9 mouse cellular contexts compared by ENCODE assay signal in the genomic region with DNA sequence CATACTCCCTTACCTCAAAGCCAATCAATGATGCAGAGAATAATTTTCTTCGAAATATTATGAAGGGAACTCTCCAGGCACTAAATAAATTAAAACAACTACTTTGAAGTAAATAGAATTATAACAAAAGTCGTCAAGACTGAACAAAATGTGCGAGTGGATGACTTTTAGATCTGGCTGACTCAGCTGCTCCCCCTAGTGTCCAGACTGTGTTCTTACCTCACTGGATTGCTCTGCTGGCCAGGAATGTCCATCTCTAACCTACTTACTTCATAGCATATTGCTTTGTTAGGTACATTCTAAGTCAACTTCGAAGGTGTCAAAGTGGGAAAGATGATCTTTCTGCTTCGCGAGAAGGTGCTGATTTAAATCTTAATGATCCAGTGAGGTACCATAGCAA.
DNase-seq lines count a peak whose midpoint lies in the region; ATAC-seq and TF ChIP-seq lines count a peak whose summit lies in the region.
"Had no signal": no experiment of that assay in that cellular context is flagged by ENCODE, and none has a peak within 500 bp of the region (broad histone marks: within the 10 kb centered on the region; RNA-seq: fewer than 3 reads in every experiment).

No protein-coding gene starts in this region.

- no peak overlapping the region for H3K9ac ChIP-seq in hindbrain, embryonic 11.5 days (ENCODE audit: low read depth, low read length)
- no peak overlapping the region for H3K9ac ChIP-seq in stomach, postnatal 0 days (ENCODE audit: low read length)
- H3K9ac ChIP-seq: embryonic facial prominence, embryonic 13.5 days had no signal

- TF ChIP-seq CTCF in stomach, postnatal 0 days (IDR thresholded peaks at IDR 0.05; ENCODE audit: low read depth) = peak; percentile 93

- DNase-seq in ovary, postnatal 14 days (ENCODE audit: low spot score) = peak; percentile 47
- no peak for DNase-seq in ovary, postnatal 10 days (ENCODE audit: low spot score)
- DNase-seq in adrenal gland, postnatal 14 days = peak; percentile 78
- peak; percentile 75 for DNase-seq in embryo, embryonic 11 days
- peak; percentile 78 for DNase-seq in hindbrain, embryonic 11.5 days (ENCODE audit: low spot score)
- peak; percentile 32 to 56 for DNase-seq in layer of hippocampus, postnatal 36 days
- peak; percentile 76 for DNase-seq in mesoderm, embryonic 11.5 days (ENCODE audit: low read depth, low spot score)
- DNase-seq in stomach, postnatal 0 days (ENCODE audit: low spot score) = peak; percentile 65

- no peaks in the 10 kb centered on the region for H3K36me3 ChIP-seq in hindbrain, embryonic 11.5 days (ENCODE audit: control insufficient read depth, insufficient read depth, low read length)
- H3K36me3 ChIP-seq in stomach, postnatal 0 days (ENCODE audit: control insufficient read depth, insufficient read depth, low read length) = no peaks in the 10 kb centered on the region
- H3K36me3 ChIP-seq: embryonic facial prominence, embryonic 13.5 days had no signal

- no peak overlapping the region for H3K4me2 ChIP-seq in hindbrain, embryonic 11.5 days (replicated peaks; ENCODE audit: low read depth, low read length)
- H3K4me2 ChIP-seq in stomach, postnatal 0 days (replicated peaks; ENCODE audit: low read depth) = no peak overlapping the region
- H3K4me2 ChIP-seq: embryonic facial prominence, embryonic 13.5 days had no signal

- H3K27ac ChIP-seq in hindbrain, embryonic 11.5 days (ENCODE audit: low read depth, low read length) = no peak overlapping the region
- no peak overlapping the region for H3K27ac ChIP-seq in stomach, postnatal 0 days (replicated peaks)
- H3K27ac ChIP-seq: embryonic facial prominence, embryonic 13.5 days had no signal

- no peak for ATAC-seq in hindbrain, embryonic 11.5 days (ENCODE audit: low FRiP score)
- ATAC-seq in stomach, postnatal 0 days (ENCODE audit: low FRiP score, low TSS enrichment) = no peak

- no peaks in the 10 kb centered on the region for H3K9me3 ChIP-seq in hindbrain, embryonic 11.5 days (ENCODE audit: control insufficient read depth, low read length)
- H3K9me3 ChIP-seq in stomach, postnatal 0 days (ENCODE audit: control insufficient read depth, low read length) = no peaks in the 10 kb centered on the region
- H3K9me3 ChIP-seq: embryonic facial prominence, embryonic 13.5 days had no signal

- no peak overlapping the region for H3K4me3 ChIP-seq in hindbrain, embryonic 11.5 days (ENCODE audit: low read depth, low read length)
- H3K4me3 ChIP-seq in stomach, postnatal 0 days (ENCODE audit: low read depth, low read length) = no peak overlapping the region
- H3K4me3 ChIP-seq: embryonic facial prominence, embryonic 13.5 days had no signal

- TF ChIP-seq EP300 in stomach, postnatal 0 days (optimal IDR thresholded peaks at IDR 0.05) = no peak

- H3K27me3 ChIP-seq in hindbrain, embryonic 11.5 days (ENCODE audit: control insufficient read depth, insufficient read depth, low read length) = no peaks in the 10 kb centered on the region
- H3K27me3 ChIP-seq in stomach, postnatal 0 days (ENCODE audit: control insufficient read depth, insufficient read depth, low read length) = no peaks in the 10 kb centered on the region
- H3K27me3 ChIP-seq: embryonic facial prominence, embryonic 13.5 days had no signal

- 15% methylated on average over 6 of the region's 6 CpGs for WGBS in hindbrain, embryonic 11.5 days
- WGBS in stomach, postnatal 0 days = 10% methylated on average over 6 of the region's 6 CpGs

- H3K4me1 ChIP-seq in hindbrain, embryonic 11.5 days (replicated peaks; ENCODE audit: control insufficient read depth, insufficient read depth, low read length) = no peaks in the 10 kb centered on the region
- H3K4me1 ChIP-seq in stomach, postnatal 0 days (replicated peaks; ENCODE audit: control insufficient read depth, insufficient read depth) = no peaks in the 10 kb centered on the region
- H3K4me1 ChIP-seq: embryonic facial prominence, embryonic 13.5 days had no signal
